Mouse (Mus musculus) ES-E14 (cell line): ENCODE measurements around the gene Tceal3.

ENCODE experiments used
- HCFC1 ChIP-seq: IDR thresholded peaks from 2 replicates; pipeline ENCODE4 v1.6.1; 2012; ENCODE audit warnings: low read length, inconsistent platforms, borderline replicate concordance; ENCODE audit not compliant: insufficient read depth
- ZC3H11A ChIP-seq: IDR thresholded peaks from 2 replicates; pipeline ENCODE4 v1.6.1; 2012; ENCODE audit warnings: low read depth, mild to moderate bottlenecking, inconsistent platforms, low read length, borderline replicate concordance

- TF ChIP-seq HCFC1 = no peak
- TF ChIP-seq ZC3H11A = no peak
Observed at GRCm38 (mm10) chrX:136590199-136590896, at the start of gene Tceal3.
